Mouse (Mus musculus): ENCODE measurements around the gene Phgr1.

Gene Phgr1

GRCm38 (mm10) chr2:118813981-118814836, 41.6 kb downstream of the Phgr1 start, which contains the start of gene Knstrn:
TSS of gene Knstrn (plus strand) at chr2:118814003.
- in situ Hi-C loops (cut with MboI, MseI): no loop called here

- in situ Hi-C loops (cut with MboI, MseI): no loop called here
Observed at GRCm38 (mm10) chr2:118822800-118823199, 50.2 kb downstream of the Phgr1 start.

- in situ Hi-C loops (cut with MboI, MseI): no loop called here
Observed at GRCm38 (mm10) chr2:118824396-118824795, 51.8 kb downstream of the Phgr1 start.
